In genomic region chr7:75110689-75111088, GRCm38 (mm10) we compare ENCODE assay signal across 9 mouse cellular contexts.
A peak's percentile ranks its signal among the peaks of the same experiment; 100 is the strongest.
DNase-seq lines count a peak whose midpoint lies in the region; ATAC-seq lines count a peak whose summit lies in the region.
"Had no signal": no experiment of that assay in that cellular context is flagged by ENCODE, and none has a peak within 500 bp of the region (broad histone marks: within the 10 kb centered on the region; RNA-seq: fewer than 3 reads in every experiment).

No protein-coding gene starts in this region.

- no peak overlapping the region for H3K27ac ChIP-seq in heart, embryonic 12.5 days (ENCODE audit: poor library complexity, severe bottlenecking)
- H3K27ac ChIP-seq: stomach, embryonic 15.5 days had no signal

- H3K9ac ChIP-seq in heart, embryonic 12.5 days: no peak overlapping the region
- H3K9ac ChIP-seq: stomach, embryonic 15.5 days had no signal

- H3K9me3 ChIP-seq in heart, embryonic 12.5 days (replicated peaks): no peaks in the 10 kb centered on the region
- H3K9me3 ChIP-seq: stomach, embryonic 15.5 days had no signal

- 0 out of 2 replicates have a peak, but pooled peaks cover 5% of the 10 kb centered on the region for H3K4me1 ChIP-seq in heart, embryonic 12.5 days (replicated peaks)
- H3K4me1 ChIP-seq: stomach, embryonic 15.5 days had no signal

- H3K4me3 ChIP-seq in heart, embryonic 12.5 days: no peak overlapping the region
- H3K4me3 ChIP-seq: stomach, embryonic 15.5 days had no signal

- WGBS in heart, embryonic 12.5 days: 9% methylated on average over 6 of the region's 6 CpGs

- ATAC-seq in heart, embryonic 12.5 days (ENCODE audit: insufficient number of reproducible peaks, low FRiP score): no peak
- peak; percentile 91 for ATAC-seq in megakaryocyte progenitor cell, adult 5-6 weeks (replicated peaks; ENCODE audit: poor library complexity)

- DNase-seq in heart, adult 11 months: peak; percentile 71
- DNase-seq in urinary bladder, postnatal 25 days (ENCODE audit: low spot score): peak; percentile 14
- DNase-seq in urinary bladder, postnatal 4 days (ENCODE audit: low spot score in 2 of 2): no peak
- DNase-seq in embryo, embryonic 10 days (ENCODE audit: low spot score): peak; percentile 78
- DNase-seq in hindlimb bud, embryonic 11.5 days (ENCODE audit: extremely low spot score, low read depth, low spot score): peak; percentile 41
- no peak for DNase-seq in ovary, postnatal 10 days (ENCODE audit: low spot score)

- H3K4me2 ChIP-seq in heart, embryonic 12.5 days: no peak overlapping the region
- H3K4me2 ChIP-seq: stomach, embryonic 15.5 days had no signal

- no peaks in the 10 kb centered on the region for H3K36me3 ChIP-seq in heart, embryonic 12.5 days
- H3K36me3 ChIP-seq: stomach, embryonic 15.5 days had no signal

- no peaks in the 10 kb centered on the region; the same call in 1 of the 2 replicates for H3K27me3 ChIP-seq in heart, embryonic 12.5 days (replicated peaks)
- H3K27me3 ChIP-seq: stomach, embryonic 15.5 days had no signal

Comparison
In these comparisons a context has a peak if more than half of its experiments do, and no peak if none do; other contexts are left out.
1. DNase-seq: peak in heart, adult 11 months (single experiment), urinary bladder, postnatal 25 days (single experiment), embryo, embryonic 10 days (single experiment) and hindlimb bud, embryonic 11.5 days (single experiment); none in urinary bladder, postnatal 4 days (0 of 2) and ovary, postnatal 10 days (single experiment).